Mouse (Mus musculus) cerebellum, adult 8-10 months (tissue): ENCODE data around the gene Smug1.

Source experiments
- DNase-seq: peaks from one replicate; pipeline ENCODE4 v3.0.0; 2022

The Smug1 gene

DNA sequence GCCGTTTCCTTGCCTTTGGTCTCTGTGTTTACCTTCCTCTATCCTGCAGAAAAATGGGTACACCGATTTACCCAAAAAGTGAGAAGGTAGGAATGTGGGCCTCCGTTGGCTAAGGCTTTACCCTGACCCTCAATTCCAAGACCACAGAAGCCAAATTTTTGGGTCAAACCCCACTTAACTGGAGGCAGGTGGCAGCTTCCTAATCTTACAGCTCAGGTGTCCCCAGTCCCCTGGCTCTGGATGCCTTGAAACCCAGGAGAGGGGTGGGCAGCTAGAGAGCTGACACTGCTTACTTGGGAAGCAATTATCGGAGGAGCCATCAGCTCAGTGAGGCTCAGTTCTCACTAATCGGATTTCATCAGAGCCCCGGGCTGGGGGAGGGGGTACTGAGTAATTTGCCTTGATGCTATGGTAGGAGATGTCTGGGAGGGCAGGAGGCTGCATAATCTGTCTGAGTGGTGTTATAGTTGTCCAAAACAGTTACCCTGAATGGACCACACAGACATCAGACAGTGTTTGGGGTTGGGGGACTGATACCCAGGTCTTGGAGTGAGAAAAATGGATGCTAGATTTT, at the start of gene Smug1:
Smug1 (minus strand) TSS at position 51 of the 574 bp plus-strand sequence.
- DNase-seq, result no peak

DNA sequence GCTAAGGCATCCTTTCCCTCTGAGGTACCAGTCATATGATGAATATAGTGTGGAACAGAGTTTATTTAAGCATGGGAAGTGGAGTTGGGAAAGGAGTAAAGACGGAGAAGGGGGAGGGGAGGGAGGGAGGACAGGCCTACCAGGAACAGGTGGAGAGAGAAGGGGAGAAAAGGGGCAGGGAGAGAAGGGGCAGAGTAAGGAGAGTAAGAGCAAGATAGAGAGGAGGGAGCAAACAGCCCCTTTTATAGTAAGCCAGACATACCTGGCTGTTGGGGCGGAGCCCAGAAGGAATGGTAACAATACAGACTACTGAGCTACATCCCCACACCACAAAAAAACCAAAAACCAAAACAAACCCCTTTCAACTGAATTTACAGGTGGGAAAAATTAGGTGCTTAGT, 49.2 kb upstream of the Smug1 start:
- no peak for DNase-seq

DNA sequence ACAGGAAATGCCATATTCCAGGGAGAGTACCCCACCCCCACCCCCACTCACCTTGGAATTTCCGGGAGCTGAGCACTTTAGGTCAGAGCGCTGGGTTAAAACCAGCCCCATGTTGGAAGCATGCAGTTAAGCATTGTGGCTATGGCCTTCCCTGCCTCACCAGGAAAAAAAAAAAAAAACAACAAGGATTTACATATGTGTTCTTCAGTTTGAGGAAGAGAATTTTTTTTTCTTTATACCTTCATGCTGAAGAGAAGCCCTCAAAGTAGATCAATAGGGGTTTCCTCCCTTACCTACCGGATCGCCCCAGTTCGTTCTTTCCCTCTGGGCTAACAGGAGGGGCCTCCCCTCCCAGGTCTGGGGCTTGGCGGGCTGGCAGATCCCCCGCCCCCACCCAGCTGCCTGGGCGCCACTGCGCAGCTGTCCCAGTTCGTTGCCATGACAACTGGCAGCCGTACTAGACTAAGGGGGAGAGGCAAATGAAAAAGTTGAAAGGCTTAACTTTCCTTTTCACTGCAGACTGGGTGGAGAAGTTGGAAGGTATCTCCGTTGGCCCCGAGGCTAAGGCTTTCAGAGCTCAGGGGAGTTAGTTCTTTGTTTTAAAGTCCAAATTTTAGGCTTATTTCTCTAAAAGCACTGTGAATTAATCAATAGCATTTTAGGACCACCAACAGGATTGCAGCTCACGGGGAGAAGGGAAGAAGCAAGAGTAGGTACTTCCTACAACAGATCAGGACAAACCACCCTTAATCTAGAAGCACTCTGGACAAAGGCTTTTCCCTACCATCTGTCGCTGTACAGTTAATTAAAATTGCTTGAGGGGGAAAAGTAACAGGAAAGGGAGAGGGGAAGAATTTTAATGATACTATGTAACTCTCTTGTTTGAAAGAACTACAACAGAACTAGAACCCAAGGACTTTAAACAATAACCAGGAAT, 48.3 kb upstream of the Smug1 start:
- peak; percentile 36 for DNase-seq

- no peak for DNase-seq
Observed at GRCm38 (mm10) chr15:103214149-103214548, 47.3 kb upstream of the Smug1 start.

GRCm38 (mm10) chr15:103205156-103205555, 38.3 kb upstream of the Smug1 start:
- DNase-seq, result no peak

DNA sequence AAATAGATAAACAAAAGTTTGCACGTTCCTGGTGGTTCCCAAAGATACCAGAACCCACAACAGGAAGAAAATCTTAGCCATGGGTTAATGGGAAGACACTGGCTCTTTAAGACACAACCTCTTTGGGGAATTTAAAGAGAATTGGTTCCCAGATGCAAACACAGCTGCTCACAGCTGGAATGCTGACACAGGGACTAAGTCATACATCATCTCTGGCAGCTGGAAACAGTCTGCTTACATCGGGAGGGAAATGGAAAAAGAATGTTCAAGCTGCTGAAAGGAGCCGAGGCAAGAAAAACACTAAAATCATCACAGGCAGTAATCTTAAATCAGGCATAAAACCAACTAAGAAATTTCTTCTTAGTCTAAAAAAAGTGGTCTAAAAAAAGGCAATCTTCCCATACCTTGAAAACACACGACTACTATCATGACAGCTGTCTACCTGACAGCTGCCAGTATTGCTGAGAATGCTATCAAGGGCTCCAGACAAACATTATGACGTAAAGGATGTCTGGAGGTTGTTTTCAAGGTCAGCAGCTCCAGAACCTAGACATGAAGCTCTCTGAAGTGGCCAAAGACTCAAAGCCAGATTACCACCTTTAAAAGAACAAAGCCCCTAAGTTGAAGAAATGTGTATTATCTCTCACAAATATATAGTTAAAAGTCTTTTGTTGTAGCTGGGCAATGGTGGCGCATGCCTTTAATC, 35.3 kb upstream of the Smug1 start:
- DNase-seq, result no peak

DNA sequence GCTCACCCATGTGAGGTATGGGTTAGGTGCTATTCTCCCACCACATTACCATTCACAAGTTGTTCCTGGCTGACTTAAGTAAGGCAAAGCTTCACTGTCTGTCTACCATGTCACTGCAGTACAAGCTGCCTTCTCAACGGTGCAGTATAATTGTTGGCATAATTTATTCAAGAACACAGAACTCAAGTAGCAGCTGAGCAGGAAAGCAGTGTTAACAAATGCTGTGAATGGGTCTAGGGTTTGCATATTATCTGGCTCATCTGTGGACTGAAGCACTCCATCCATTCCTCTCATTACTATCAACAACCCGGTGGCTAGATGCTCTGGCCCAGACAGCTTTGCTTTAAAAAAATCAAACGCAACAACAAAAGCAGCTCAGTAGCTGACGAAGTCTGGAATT, 30.9 kb upstream of the Smug1 start:
- no peak for DNase-seq

- no peak for DNase-seq
Observed at GRCm38 (mm10) chr15:103196835-103197234, 29.9 kb upstream of the Smug1 start.

DNA sequence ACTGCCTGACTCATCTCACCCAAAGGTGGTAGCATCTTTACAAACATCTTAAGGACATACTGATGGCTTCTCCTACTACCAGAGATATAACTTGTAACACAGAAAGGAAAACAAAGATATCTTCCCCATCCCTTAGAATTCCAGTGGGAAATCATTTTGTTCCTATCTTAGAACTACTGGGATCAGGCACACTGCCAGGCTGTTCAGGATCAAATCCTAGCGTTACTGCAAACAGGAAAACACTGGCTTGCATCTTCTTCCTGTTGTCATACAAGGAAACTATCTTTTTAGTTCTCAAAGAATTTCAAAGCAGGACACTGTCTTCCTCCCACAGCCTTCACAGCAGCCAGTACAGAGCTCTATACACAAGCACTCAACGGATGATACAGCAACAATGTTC, 26.7 kb upstream of the Smug1 start:
- DNase-seq, result no peak

GRCm38 (mm10) chr15:103190531-103191462, 23.9 kb upstream of the Smug1 start:
- DNase-seq, result no peak

DNA sequence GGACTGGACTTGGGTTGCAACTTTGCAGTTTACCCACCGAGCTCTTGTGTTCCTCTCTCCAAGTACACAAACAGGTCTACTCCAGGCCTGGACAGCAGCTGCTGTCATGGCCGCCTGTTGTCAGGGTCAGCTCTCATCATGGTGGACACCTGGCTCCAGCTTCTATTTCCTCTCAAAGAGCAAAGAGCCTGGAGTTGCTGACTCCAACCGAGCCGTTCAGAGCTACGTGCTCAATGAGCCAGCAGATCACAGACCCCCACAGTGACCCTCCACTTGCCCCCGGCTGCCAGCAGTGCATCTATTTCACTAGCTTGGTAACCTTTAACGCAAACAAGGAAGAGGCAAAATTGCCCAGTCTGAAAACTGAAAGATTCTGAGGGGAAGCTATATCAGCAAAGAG, 23.2 kb upstream of the Smug1 start:
- no peak for DNase-seq

DNA sequence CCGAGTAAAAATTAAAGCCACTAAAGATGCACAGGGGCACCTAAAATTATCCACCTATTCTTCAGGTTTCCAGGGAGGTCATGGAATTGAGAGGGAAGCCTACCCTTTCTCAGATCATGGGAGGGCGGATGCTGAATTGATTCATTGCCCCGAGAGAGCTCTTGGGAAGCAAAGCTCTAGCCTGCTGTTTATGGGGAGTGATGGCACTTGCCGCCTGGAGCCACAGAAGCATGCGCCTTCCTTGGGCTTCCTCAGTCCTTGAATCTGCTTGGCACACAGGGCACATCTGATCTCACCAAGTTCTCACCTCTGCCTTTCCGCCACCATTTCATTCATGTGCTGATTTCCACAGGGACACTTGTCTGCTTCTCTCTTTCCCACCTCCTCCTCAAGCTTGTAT, 20.9 kb upstream of the Smug1 start:
- no peak for DNase-seq

- no peak for DNase-seq
Observed at GRCm38 (mm10) chr15:103185462-103186198, 18.7 kb upstream of the Smug1 start.

- DNase-seq, result no peak
Observed at GRCm38 (mm10) chr15:103183651-103184610, 17.0 kb upstream of the Smug1 start.

- DNase-seq, result no peak
Observed at GRCm38 (mm10) chr15:103183135-103183534, 16.2 kb upstream of the Smug1 start.

GRCm38 (mm10) chr15:103182166-103182790, 15.4 kb upstream of the Smug1 start:
- DNase-seq, result peak; percentile 68

DNA sequence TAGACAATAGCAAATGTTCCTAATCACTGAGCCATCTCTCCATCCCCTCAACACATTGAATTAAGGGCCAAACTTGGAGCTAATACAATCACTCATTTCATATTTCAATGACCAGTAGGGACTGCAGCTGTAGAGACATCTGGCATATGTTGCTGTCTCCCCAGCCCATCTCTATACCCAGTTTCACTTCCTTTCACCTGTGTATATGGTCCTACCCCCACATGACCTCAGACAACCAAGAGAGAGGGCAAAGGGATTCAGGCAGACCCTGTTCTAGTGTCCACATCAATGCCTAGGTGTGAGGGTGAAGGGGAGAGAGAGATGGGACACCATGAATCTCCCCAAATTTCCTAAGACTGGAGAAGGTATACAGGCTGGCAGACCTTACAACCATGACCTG, 13.5 kb upstream of the Smug1 start:
- DNase-seq, result no peak

DNA sequence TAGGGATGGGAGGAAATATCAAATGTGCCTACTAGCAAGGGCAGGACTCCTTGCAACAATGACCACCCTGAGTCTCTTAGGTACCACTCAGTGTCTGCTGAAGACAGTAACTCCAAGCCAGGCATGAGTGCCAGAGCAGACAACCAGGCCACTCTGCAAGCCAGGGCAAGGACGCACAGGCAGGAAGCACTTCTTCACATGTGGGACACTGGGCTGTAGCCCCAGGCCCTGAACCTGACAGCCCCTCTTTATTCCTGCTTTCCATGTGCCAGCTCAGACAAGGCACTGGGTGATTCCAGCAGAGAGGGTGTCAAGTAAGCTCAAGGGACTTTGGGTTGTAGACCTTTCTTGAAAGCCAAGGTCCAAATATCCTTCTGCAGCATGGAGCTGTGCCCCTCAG, 11.9 kb upstream of the Smug1 start:
- no peak for DNase-seq

DNA sequence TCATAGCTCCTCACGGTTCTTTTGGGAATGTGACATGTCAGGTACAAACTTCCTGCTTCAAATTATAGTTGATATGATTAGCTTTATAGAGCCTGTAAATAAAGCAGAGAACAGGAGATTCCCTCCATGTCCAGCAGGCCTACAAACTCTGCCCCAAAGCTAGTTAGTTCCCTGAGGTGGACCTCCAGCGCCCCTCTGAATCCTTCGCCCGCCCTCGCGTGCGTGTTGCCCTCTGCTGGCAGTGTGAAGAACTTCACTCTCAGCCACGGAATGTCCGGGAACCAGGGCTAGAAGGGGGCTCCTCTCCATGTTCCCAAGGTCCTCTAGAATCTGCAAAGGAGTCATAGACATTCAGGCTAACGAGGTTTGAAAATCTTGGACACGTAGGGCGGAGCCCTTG, 11.2 kb upstream of the Smug1 start:
- DNase-seq, result no peak

GRCm38 (mm10) chr15:103177611-103178041, 10.7 kb upstream of the Smug1 start:
- DNase-seq, result no peak
